Mouse (Mus musculus): ENCODE measurements around the gene Mthfr.
A peak's percentile ranks its signal among the peaks of the same experiment; 100 is the strongest.

Gene Mthfr

DNA sequence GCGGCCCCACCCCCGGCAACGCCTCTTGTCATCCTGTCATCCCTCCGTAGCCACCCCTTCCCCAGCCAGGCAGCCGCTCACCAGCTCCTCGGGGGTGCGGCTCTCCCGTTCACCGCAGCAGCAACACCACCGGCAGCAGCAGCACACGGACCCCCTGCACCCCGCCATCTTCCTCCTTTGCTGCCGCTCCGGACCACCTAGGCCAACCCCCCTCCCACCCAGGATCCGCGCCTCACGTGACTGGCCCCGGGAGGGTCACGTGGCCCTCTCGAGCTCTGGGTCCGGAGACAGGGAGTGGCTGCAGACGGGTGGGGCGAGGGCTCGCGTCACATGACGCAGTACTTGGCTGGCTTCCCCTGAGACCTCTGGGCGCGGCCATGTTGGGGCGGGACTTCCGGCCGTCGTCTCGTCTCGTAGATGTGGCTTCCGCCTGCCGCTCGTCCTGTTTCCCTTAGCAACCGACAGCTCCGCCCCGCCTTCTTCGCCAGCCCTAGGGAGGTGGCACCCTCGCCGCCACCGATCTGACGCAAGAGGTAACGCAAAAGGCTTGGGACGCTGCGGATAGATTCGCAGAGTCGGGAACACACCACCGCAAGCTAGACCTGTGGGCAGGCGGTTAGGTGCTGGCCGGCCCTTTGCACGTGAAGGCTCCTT is at the start of gene Mthfr, which contains the start of gene Clcn6:
Gene Mthfr, plus strand, starts transcription at position 478 of the 654 bp plus-strand sequence.
Gene Clcn6, minus strand, starts transcription at position 222 of the 654 bp plus-strand sequence.
- DNase-seq, result peak; percentile 100

- DNase-seq, result no peak
These were observed 45.2 kb upstream of the Mthfr start for GRCm38 (mm10) chr4:147993571-147994095.

DNA sequence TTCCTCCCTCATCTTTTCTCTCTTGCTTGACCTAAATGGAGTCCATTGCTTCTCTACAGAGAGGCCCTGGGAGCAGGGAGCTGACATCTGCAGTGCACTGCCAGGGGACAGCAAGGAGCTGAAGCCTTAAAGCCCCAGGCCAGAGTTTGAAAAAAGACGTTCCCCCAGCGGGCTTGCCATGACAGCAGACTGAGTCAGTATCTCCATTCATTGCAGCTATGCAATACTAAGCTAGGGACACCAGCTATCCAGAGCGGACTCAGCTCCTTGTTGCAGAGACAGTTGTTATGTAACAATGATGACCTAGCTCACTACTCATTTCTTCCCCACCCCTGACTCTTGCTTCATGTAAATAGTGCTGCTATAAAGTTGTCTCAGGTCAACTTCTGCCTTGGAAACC is 43.6 kb upstream of the Mthfr start:
- DNase-seq, result no peak

DNA sequence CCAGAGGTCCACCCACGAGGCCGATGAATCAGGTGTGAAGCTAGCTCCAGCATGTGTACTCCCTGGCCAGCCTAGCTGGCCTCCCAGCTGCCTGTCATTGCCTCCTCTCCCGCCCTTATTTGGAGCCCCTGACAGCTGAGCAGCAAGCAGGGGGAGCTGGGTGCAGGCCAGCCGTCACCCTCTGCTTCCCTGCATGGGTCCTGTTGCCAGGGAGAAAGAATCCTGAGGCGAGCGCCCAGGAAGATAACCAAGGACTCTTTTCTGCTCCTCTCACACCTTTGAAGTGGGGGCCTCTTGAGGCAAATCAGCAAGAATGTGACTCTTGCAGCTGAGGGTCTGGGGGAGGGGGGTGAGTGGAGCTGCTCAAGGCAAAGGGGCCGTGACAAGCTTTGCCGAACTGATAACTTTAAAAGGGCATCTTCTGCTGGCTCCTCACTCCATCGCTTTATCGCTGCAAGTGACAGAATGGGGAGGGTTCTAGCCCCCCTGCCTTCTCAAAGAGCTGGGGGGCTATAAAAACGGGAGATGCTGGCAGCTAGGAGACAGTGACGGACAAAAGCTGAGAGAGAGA is 38.6 kb upstream of the Mthfr start, which contains the start of gene Nppa:
Gene Nppa, plus strand, starts transcription at position 521 of the 571 bp plus-strand sequence.
- DNase-seq, result peak; percentile 93

DNA sequence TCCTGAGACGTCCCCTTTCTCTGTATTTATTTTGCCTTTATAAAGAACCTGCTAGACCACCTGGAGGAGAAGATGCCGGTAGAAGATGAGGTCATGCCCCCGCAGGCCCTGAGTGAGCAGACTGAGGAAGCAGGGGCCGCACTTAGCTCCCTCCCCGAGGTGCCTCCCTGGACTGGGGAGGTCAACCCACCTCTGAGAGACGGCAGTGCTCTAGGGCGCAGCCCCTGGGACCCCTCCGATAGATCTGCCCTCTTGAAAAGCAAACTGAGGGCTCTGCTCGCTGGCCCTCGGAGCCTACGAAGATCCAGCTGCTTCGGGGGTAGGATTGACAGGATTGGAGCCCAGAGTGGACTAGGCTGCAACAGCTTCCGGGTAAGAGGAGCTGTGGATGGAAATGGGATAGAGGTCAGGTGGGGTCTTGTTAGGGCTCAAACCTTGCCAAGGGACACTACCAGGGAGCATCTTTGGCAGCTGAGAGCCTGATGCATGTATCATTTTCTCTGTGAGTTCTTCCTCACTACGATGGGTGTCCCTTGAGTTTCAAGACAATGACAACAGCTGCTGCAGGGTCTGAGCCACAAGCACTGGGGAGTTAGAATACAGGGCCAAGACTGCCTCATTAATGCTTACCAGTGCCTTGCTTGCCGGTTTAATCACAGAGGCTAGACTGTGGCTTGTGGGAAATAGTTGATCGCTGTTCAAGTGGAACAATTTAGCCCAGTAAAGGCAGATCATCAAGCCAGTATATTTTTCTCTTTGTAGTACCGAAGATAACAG is 37.7 kb upstream of the Mthfr start:
- no peak for DNase-seq

DNA sequence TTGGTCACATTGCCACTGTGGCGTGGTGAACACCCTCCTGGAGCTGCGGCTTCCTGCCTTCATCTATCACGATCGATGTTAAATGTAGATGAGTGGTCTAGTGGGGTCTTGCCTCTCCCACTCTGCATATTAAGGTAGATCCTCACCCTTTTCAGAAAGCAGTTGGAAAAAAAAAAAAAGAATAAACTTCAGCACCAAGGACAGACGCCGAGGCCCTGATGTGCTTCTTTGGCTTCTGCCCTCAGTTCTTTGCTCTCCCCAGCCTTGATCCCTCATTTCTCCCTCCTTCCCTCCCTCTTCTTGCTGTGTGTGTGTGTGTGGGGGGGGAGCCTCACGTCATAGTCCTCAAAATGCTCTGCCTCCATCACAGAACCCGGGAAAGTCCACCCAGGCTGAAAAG is 37.0 kb upstream of the Mthfr start:
- no peak for DNase-seq

- DNase-seq, result peak; percentile 92
These were observed 34.5 kb upstream of the Mthfr start for GRCm38 (mm10) chr4:148004361-148004760.

DNA sequence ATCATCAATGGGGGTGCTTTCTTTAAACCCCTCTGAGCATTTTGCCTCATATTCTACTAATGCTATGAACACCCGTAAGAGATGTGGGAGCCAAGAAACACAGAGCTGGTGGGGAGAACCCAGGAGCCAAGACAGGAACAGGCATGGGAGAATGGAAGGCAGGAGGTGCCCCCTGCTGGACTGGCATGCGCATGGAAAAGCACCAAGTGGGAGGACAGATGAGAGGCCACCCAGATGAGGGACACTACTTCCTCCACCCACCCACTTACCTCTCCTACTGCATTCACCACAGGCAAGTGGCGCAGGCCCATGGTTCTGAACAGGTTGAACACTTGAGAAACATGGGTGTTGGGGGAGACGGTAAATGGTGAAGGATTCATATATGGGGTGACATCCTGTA is 30.5 kb upstream of the Mthfr start:
- no peak for DNase-seq

GRCm38 (mm10) chr4:148009641-148010040 is 29.2 kb upstream of the Mthfr start:
- DNase-seq, result no peak

DNA sequence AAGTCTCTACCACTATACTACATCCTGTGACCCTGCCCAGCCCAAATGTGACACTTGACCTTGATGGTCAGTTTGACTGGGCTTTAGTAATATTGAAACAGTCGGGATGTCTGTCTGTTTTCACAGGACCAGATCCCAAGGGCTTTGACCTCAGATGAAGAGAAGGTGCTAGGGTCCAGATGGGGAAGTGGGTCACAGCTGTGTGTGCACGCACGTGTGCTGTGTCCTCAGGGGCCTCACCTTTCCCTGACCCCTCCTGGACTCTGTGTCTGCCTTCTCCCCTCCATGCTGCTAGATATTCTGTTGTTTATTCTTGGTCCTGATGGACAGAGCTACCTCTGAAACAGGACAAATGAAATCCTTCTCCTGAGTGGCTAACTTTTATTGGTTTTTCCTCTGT is 27.5 kb upstream of the Mthfr start:
- DNase-seq, result no peak

DNA sequence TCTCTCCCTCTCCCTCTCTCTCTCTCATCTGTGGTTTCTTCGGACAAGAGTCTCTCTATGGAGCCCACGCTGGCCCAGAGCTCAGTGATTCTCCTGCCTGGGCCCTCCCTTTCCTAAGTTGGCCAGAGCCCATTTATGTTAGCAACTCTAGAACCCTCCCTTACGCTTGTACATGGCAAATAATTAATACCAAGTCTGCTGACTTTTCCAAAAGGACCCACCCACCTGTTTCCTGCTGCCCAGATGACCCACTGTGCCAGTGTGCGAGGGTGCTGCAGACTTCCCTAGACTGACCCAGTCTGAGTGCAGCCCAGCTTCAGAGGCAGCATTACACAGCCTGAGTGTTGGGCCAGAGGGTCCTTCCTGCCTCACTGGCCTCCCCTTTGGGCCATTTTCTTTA is 26.7 kb upstream of the Mthfr start:
- no peak for DNase-seq

DNA sequence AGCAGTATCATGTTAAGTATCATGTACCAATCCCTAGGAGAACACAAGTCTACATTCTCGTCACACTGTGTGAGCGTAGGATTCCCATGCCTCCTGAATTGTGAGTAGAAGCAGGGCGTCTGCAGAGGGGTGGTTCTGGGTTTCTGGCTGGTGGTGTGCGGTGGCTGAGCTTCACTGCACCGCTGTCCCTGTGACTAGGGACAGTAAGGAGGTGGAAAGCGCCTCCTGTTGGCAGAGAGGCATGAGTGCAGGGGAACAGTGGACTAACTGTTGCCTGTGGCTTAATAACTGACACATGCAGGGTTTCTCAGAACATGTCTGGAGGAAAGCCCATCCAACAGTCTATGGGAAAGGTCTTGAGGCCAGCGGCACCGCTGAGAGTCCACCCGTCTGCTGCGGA is 23.5 kb upstream of the Mthfr start:
- DNase-seq, result no peak

DNA sequence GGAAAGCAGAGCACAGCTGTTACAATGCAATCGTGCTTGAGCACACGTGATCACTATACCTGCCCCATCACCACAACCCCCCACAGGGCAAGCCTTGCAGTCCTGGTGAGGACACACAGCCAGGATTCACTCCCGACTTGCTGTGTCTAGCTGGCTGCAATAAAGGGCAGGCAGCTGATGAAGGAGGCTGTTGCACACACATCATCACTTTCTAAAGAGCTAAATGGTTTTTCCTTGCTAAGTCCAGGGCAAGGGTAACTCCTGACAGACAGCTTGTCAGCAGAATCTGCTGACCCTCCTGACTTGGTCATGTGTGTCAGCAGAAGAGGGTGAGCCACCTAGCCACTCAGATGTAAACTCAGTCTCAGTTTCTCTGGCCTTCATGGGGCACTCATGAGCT is 21.9 kb upstream of the Mthfr start:
- no peak for DNase-seq

DNA sequence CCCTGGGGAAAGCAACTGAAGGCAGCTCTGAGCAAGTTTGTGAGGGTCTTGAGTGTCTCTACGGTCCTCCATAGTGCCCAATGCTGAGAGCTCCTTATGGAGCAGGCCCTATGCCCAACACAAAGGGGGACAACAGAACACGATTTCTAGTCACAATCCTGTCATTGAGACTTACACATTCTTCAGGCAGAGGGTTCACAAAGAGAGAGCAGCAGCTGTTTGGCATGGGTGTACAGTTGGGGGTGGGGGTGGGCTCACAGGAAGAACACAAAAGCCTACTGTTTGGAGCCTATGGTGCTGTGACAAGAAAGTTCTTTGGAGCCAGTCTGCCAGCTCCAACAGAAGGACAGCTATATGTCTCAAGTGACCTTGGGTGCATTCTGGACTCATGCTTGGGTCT is 20.5 kb upstream of the Mthfr start:
- no peak for DNase-seq

- no peak for DNase-seq
These were observed 14.9 kb upstream of the Mthfr start for GRCm38 (mm10) chr4:148024003-148024402.

- DNase-seq, result no peak
These were observed 9.6 kb upstream of the Mthfr start for GRCm38 (mm10) chr4:148029297-148029696.

DNA sequence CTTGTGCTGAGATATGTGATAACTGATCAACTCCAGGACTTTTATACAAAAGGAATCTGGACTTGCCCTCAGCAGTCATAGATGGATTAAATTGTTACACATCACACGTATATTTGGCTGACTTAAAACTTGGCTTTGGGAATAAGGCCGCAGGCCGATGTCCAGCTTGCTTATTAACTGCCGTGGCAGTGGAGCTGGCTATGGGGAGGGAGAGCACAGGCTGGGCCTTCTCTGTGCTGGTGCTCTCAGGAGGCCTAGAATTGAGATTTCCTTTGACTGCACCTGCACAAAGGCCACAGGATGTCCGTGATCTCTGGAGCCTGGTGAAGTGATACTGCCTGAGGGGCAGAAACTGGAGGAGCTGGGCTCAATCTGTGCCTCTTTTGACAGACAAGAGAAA is 8.4 kb upstream of the Mthfr start:
- no peak for DNase-seq

GRCm38 (mm10) chr4:148033858-148034410 is 4.9 kb upstream of the Mthfr start:
- peak; percentile 72 for DNase-seq

DNA sequence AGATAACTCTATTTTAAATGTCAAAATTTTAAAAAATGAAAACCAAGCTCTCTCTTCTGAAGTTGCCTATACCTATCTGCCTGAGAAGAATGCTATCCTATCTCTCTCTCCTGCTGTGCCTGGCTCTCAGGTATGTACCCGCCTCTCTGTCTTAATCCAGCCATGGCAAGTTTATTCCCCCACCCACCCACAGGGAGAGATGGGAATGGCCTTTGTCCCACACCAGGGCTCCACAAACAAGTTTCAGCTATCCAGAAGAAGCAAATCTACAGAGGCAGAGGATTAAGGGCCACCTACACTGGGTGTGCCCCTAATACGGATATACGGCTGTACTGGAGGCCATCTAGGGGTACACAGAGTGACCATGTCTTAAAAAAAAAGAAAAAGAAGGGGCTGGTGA is 3.4 kb upstream of the Mthfr start:
- no peak for DNase-seq

DNA sequence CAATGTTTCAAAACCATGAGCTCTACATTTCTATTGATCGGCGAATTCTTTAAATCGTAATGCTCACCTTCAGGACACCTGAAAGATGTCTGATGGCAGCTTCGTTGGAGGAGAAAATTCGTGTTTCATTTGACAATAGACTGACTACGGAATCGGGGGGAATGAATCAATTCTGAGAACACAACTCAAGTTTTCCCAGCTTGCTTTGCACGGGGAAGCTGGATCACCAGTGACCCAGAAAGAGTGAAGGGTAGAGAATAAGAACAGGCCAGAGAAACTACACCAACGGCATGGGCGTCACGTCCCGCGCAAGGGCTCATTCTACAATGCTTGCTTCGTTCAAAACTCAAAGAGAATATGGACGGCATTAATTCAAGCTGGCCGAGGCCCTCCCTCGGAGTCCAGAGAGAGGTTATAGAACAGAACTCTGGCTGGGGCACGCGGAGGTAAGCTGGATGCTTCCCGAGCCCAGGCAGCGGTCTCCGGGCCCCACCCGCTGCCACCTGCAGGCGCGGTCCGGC is 738 bp upstream of the Mthfr start:
- no peak for DNase-seq

DNA sequence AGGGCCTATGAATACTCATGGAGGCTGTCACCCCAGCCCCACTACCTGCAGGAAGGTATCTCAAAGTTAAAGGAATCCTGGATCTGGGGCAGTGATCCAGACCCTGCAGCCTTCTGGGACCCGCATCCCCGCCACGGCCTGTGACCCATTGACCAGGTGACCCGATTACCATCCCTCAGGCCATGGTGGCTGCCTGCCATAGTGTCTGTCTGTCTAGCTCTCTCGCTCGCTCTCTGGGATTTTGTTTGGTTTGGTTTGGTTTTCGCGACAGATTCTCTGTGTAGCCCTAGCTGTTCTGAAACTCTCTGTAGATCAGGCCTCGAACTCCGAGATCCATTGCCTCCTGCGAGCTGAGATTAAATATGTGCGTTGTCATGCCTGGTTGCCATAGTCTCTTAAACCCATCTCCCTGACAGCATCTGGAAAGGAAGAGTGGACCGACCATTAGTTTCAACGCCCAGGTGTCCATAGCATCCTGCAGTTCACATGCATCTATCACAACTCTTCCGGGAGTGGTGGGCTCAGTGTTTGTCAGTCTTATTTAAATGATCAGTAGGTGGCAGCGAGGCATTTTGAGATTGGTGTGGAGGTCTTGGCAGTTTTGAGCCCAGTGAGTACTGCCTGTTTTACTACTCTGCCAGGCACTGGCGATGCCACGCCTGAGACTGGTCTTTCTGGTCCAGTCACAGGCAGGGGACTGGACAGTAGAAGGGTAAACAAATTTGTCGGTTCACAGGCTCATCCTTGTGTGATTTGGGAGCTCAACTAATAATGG is 564 bp downstream of the Mthfr start:
- DNase-seq, result peak; percentile 94

Data from heart, adult 11 months (tissue).